ENCODE assay signal across 12 mouse cellular contexts in the genomic region with DNA sequence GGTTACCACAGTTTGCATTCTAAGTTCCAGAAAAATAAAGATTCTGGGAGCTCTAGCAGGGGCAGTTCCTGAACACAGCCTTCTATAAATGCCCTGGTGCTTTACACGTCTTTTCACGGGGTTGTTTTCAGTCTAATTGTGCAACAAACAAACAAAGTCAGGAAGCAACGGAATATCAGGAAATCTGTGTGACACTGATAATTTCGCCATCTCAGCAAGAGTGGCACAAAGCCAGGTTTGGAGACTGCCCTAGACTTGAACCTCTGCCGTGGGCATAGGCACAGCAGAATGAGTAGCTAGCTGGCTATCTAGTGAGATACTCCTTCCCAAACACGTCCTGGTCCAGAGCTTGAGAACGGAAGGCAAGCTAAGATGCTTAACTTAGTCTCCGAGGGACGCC. TPM values are rescaled to one million over a fixed set of nuclear protein-coding genes. Genes with fewer than 3 reads are reported as not detected.
A peak's percentile ranks its signal among the peaks of the same experiment; 100 is the strongest.
DNase-seq lines count a peak whose midpoint lies in the region; ATAC-seq and TF ChIP-seq lines count a peak whose summit lies in the region.
"Had no signal": no experiment of that assay in that cellular context is flagged by ENCODE, and none has a peak within 500 bp of the region (broad histone marks: within the 10 kb centered on the region; RNA-seq: fewer than 3 reads in every experiment).

No protein-coding gene starts in this region.

- H3K4me2 ChIP-seq in heart, postnatal 0 days (ENCODE audit: low read depth, low read length), result no peak overlapping the region
- no peak overlapping the region for H3K4me2 ChIP-seq in lung, embryonic 14.5 days
- no peak overlapping the region for H3K4me2 ChIP-seq in hindbrain, embryonic 16.5 days (ENCODE audit: low read length)
- H3K4me2 ChIP-seq: hindbrain, embryonic 14.5 days; stomach, embryonic 15.5 days had no signal

- no peak for ATAC-seq in heart, postnatal 0 days (ENCODE audit: insufficient read depth, low read depth)
- ATAC-seq in lung, embryonic 14.5 days (ENCODE audit: insufficient read depth), result no peak
- no peak for ATAC-seq in hindbrain, embryonic 16.5 days

- no peak for TF ChIP-seq CTCF in heart, postnatal 0 days (IDR thresholded peaks at IDR 0.05; ENCODE audit: low read depth)
- TF ChIP-seq CTCF in lung, embryonic 14.5 days (IDR thresholded peaks at IDR 0.05; ENCODE audit: low read depth), result no peak

- H3K9me3 ChIP-seq in heart, postnatal 0 days (replicated peaks; ENCODE audit: control insufficient read depth, low read length), result no peaks in the 10 kb centered on the region
- H3K9me3 ChIP-seq in lung, embryonic 14.5 days (ENCODE audit: low read depth, low read length), result no peaks in the 10 kb centered on the region
- no peaks in the 10 kb centered on the region for H3K9me3 ChIP-seq in hindbrain, embryonic 16.5 days (ENCODE audit: control insufficient read depth, low read length)
- H3K9me3 ChIP-seq: limb, embryonic 10.5 days; stomach, embryonic 15.5 days had no signal

- no peak overlapping the region for H3K9ac ChIP-seq in heart, postnatal 0 days (replicated peaks; ENCODE audit: low read depth, low read length)
- no peak overlapping the region for H3K9ac ChIP-seq in lung, embryonic 14.5 days
- no peak overlapping the region for H3K9ac ChIP-seq in hindbrain, embryonic 16.5 days (ENCODE audit: low read depth, low read length)
- H3K9ac ChIP-seq: hindbrain, embryonic 14.5 days; stomach, embryonic 15.5 days had no signal

- no peaks in the 10 kb centered on the region for H3K4me1 ChIP-seq in heart, postnatal 0 days (ENCODE audit: control insufficient read depth, insufficient read depth)
- H3K4me1 ChIP-seq in lung, embryonic 14.5 days (ENCODE audit: insufficient read depth), result no peaks in the 10 kb centered on the region
- H3K4me1 ChIP-seq in hindbrain, embryonic 16.5 days (ENCODE audit: control insufficient read depth, insufficient read depth, low read depth, low read length), result no peaks in the 10 kb centered on the region
- H3K4me1 ChIP-seq: limb, embryonic 10.5 days; stomach, embryonic 15.5 days had no signal

- peaks cover 36% of the 10 kb centered on the region for H3K36me3 ChIP-seq in heart, postnatal 0 days (replicated peaks; ENCODE audit: control insufficient read depth, insufficient read depth, low read length)
- peaks cover 3% of the 10 kb centered on the region; the same call in 1 of the 2 replicates for H3K36me3 ChIP-seq in lung, embryonic 14.5 days (ENCODE audit: insufficient read depth)
- H3K36me3 ChIP-seq in hindbrain, embryonic 16.5 days (ENCODE audit: control insufficient read depth, insufficient read depth, low read length), result no peaks in the 10 kb centered on the region

- no peaks in the 10 kb centered on the region for H3K27me3 ChIP-seq in heart, postnatal 0 days (ENCODE audit: control insufficient read depth, insufficient read depth, low read length)
- H3K27me3 ChIP-seq in lung, embryonic 14.5 days (ENCODE audit: insufficient read depth, low read length), result no peaks in the 10 kb centered on the region
- H3K27me3 ChIP-seq in hindbrain, embryonic 16.5 days (replicated peaks; ENCODE audit: control insufficient read depth, insufficient read depth, low read length), result no peaks in the 10 kb centered on the region
- H3K27me3 ChIP-seq: stomach, embryonic 15.5 days had no signal

- no peak overlapping the region for H3K4me3 ChIP-seq in heart, postnatal 0 days (ENCODE audit: low read depth, low read length)
- no peak overlapping the region for H3K4me3 ChIP-seq in lung, embryonic 14.5 days (ENCODE audit: low read depth, low read length)
- no peak overlapping the region for H3K4me3 ChIP-seq in hindbrain, embryonic 16.5 days (ENCODE audit: low read length)
- H3K4me3 ChIP-seq: limb, embryonic 10.5 days; stomach, embryonic 15.5 days had no signal

- WGBS in heart, postnatal 0 days, result 65% methylated on average over 9 of the region's 9 CpGs
- 73% methylated on average over 9 of the region's 9 CpGs for WGBS in lung, embryonic 14.5 days
- WGBS in hindbrain, embryonic 16.5 days, result 91% methylated on average over 9 of the region's 9 CpGs

- H3K27ac ChIP-seq in heart, postnatal 0 days (ENCODE audit: low read depth), result 0 out of 2 replicates have a peak overlapping the region, but pooled peaks have one; percentile 30
- H3K27ac ChIP-seq in lung, embryonic 14.5 days (ENCODE audit: low read depth), result no peak overlapping the region
- H3K27ac ChIP-seq in hindbrain, embryonic 16.5 days (ENCODE audit: low read depth, low read length), result no peak overlapping the region
- H3K27ac ChIP-seq: hindbrain, embryonic 14.5 days; limb, embryonic 10.5 days; stomach, embryonic 15.5 days had no signal

- intact Hi-C loops in heart, postnatal 36 days (cut with DNase I), result loop anchor here (5.0 kb wide), 2 partner anchors 149 to 189 kb away; partner anchors contain the start of genes Cped1 and Ing3

- DNase-seq in heart, adult 11 months, result peak; percentile 96
- no peak for DNase-seq in heart, postnatal 36 days
- peak; percentile 70 for DNase-seq in adipocyte (ENCODE audit: low spot score)
- DNase-seq in heart, postnatal 0 days (ENCODE audit: low spot score), result no peak
- peak; percentile 43 for DNase-seq in lung, embryonic 14.5 days
- DNase-seq in testis, postnatal 10 days (ENCODE audit: low spot score), result no peak
- DNase-seq in left cerebral cortex, adult 11 months (ENCODE audit: low spot score), result no peak
- DNase-seq: cerebellum, adult 18-20 months had no signal

- peak; percentile 60; the same call in 1 of the 2 replicates for TF ChIP-seq EP300 in heart, postnatal 0 days (IDR thresholded peaks at IDR 0.05; ENCODE audit: low read depth)

RNA-seq across cellular contexts. Expression of gene Tspan12, which starts 53.7 kb away (rescaled TPM):
- total RNA-seq in heart, postnatal 36 days (2021), result 10 to 100 TPM; 77.4 to 79.7 TPM
- total RNA-seq in heart, postnatal 0 days (2014; rRNA removed; ENCODE audit: low replicate concordance), result 32.3 and 37.4 TPM in 2 replicates
- polyA plus RNA-seq in heart, postnatal 0 days (2015; fragmentation: Nextera tagmentation; extraction: Ambion mirVana), result 83.6 and 95.1 TPM in 2 replicates
- polyA plus RNA-seq in lung, embryonic 14.5 days (2014; fragmentation: Nextera tagmentation; extraction: Ambion mirVana), result 53.0 and 53.7 TPM in 2 replicates
- polyA plus RNA-seq in hindbrain, embryonic 16.5 days (2015; fragmentation: Nextera tagmentation; extraction: Ambion mirVana), result 72.0 and 76.6 TPM in 2 replicates

Comparison
In these comparisons a context has a peak if more than half of its experiments do, and no peak if none do; other contexts are left out.
1. DNase-seq: peak in heart, adult 11 months (single experiment), adipocyte (single experiment) and lung, embryonic 14.5 days (single experiment); none in heart, postnatal 36 days (0 of 2), heart, postnatal 0 days (single experiment), testis, postnatal 10 days (single experiment) and left cerebral cortex, adult 11 months (single experiment).